8 mouse cellular contexts compared by ENCODE assay signal in the genomic region with DNA sequence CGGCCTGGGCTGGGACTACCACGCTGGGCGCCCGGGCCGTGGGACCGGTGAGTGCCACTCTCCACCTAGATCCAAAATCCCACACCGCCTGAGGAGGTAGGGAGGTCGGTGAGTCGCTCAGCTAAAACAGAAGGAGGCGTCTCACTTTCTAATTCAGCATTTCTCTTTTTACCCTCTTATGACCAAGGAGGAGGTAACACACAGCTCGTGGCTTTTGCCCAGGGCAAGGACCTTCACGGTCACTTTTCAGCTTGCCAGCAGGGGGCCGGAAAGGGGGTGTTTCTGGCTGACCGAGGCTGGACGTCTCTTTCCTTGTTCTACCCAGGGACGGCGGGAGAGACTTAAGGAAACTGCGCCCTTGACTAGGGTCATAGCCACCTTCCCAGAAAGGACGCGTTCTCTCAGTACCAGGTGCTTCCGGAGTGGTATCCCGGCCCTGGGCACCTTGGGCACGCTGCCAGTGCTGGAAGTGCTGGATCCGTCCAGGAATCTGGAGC. TPM values are rescaled to one million over a fixed set of nuclear protein-coding genes. Genes with fewer than 3 reads are reported as not detected.
A peak's percentile ranks its signal among the peaks of the same experiment; 100 is the strongest.
DNase-seq lines count a peak whose midpoint lies in the region; ATAC-seq and TF ChIP-seq lines count a peak whose summit lies in the region.

No protein-coding gene starts in this region.

- peak overlapping the region; percentile 96 for H3K4me3 ChIP-seq in left cerebral cortex, adult 2 months
- H3K4me3 ChIP-seq in hindbrain, embryonic 12.5 days, result peak overlapping the region; percentile 86
- H3K4me3 ChIP-seq in midbrain, embryonic 15.5 days, result peak overlapping the region; percentile 99
- peak overlapping the region; percentile 77 for H3K4me3 ChIP-seq in testis, adult 2 months (ENCODE audit: control insufficient read depth, low read depth, low read length)

- WGBS in hindbrain, embryonic 12.5 days, result under 1% methylated on average over 24 of the region's 24 CpGs
- WGBS in midbrain, embryonic 15.5 days, result 1% methylated on average over 24 of the region's 24 CpGs

- H3K9ac ChIP-seq in hindbrain, embryonic 12.5 days, result peak overlapping the region; percentile 92
- peak overlapping the region; percentile 88 for H3K9ac ChIP-seq in midbrain, embryonic 15.5 days

- peak in 1 of 2 experiments; percentile 31 for DNase-seq in left cerebral cortex, adult 2 months (ENCODE audit: extremely low spot score in 1 of 2, low spot score in 2 of 2)
- DNase-seq in left cerebral cortex, adult 9 months (ENCODE audit: low spot score in 2 of 2), result no peak
- DNase-seq in cerebellum, adult 18-20 months, result peak; percentile 33 to 57
- DNase-seq in forelimb bud, embryonic 11.5 days (ENCODE audit: low read depth, low spot score), result peak; percentile 45
- peak; percentile 56 for DNase-seq in liver

- peaks cover 22% of the 10 kb centered on the region for H3K36me3 ChIP-seq in hindbrain, embryonic 12.5 days
- 0 out of 2 replicates have a peak, but pooled peaks cover 3% of the 10 kb centered on the region for H3K36me3 ChIP-seq in midbrain, embryonic 15.5 days (replicated peaks)
- H3K36me3 ChIP-seq in testis, adult 2 months (ENCODE audit: control insufficient read depth, insufficient read depth, low read length), result peaks cover 2% of the 10 kb centered on the region

- H3K27me3 ChIP-seq in hindbrain, embryonic 12.5 days, result no peaks in the 10 kb centered on the region
- H3K27me3 ChIP-seq in midbrain, embryonic 15.5 days (replicated peaks), result no peaks in the 10 kb centered on the region
- H3K27me3 ChIP-seq in testis, adult 2 months (ENCODE audit: control insufficient read depth, insufficient read depth, low read length), result no peaks in the 10 kb centered on the region

- H3K4me1 ChIP-seq in hindbrain, embryonic 12.5 days, result peaks cover 18% of the 10 kb centered on the region
- peaks cover 19% of the 10 kb centered on the region for H3K4me1 ChIP-seq in midbrain, embryonic 15.5 days
- peaks cover 4% of the 10 kb centered on the region; the same call in 1 of the 2 replicates for H3K4me1 ChIP-seq in testis, adult 2 months (ENCODE audit: control insufficient read depth, insufficient read depth, low read length)

- no peak for TF ChIP-seq POLR2A in testis, adult 2 months (IDR thresholded peaks at IDR 0.05; ENCODE audit: control insufficient read depth, low read depth, low read length)

- peak overlapping the region; percentile 81 for H3K4me2 ChIP-seq in hindbrain, embryonic 12.5 days (replicated peaks)
- peak overlapping the region; percentile 73 for H3K4me2 ChIP-seq in midbrain, embryonic 15.5 days

- no peaks in the 10 kb centered on the region for H3K9me3 ChIP-seq in hindbrain, embryonic 12.5 days (replicated peaks)
- H3K9me3 ChIP-seq in midbrain, embryonic 15.5 days, result no peaks in the 10 kb centered on the region

- intact Hi-C loops in left cerebral cortex, adult 2 months (cut with DNase I), result loop anchor here (1.0 kb wide), 1 partner anchor 10 kb away; the partner anchor contains the start of gene Ggnbp2

- TF ChIP-seq CTCF in left cerebral cortex, adult 2 months (IDR thresholded peaks at IDR 0.05), result peak; percentile 12
- no peak for TF ChIP-seq CTCF in testis, adult 2 months (IDR thresholded peaks at IDR 0.05; ENCODE audit: control insufficient read depth, insufficient read depth, insufficient replicate concordance, low read depth, low read length)

- peak; percentile 59 for ATAC-seq in hindbrain, embryonic 12.5 days (ENCODE audit: low FRiP score)
- ATAC-seq in midbrain, embryonic 15.5 days (replicated peaks), result peak; percentile 35; the same call in 1 of the 2 replicates

- peak overlapping the region; percentile 91 for H3K27ac ChIP-seq in left cerebral cortex, adult 2 months
- peak overlapping the region; percentile 89 for H3K27ac ChIP-seq in hindbrain, embryonic 12.5 days
- H3K27ac ChIP-seq in midbrain, embryonic 15.5 days, result peak overlapping the region; percentile 89
- peak overlapping the region; percentile 92 for H3K27ac ChIP-seq in testis, adult 2 months (ENCODE audit: control insufficient read depth, insufficient read depth, low read depth, low read length)

RNA-seq across cellular contexts. Expression of gene Pigw, which starts 0.4 kb away (rescaled TPM):
- total RNA-seq in left cerebral cortex, adult 2 months (2021), result 1 to 10 TPM; 6.8 to 7.7 TPM
- 2.6 and 2.7 TPM in 2 replicates for polyA plus RNA-seq in hindbrain, embryonic 12.5 days (2016; fragmentation: Nextera tagmentation; extraction: Ambion mirVana)
- polyA plus RNA-seq in midbrain, embryonic 15.5 days (2015; fragmentation: Nextera tagmentation; extraction: Ambion mirVana), result 2.3 and 2.5 TPM in 2 replicates
- 1.9 and 2.9 TPM in 2 replicates for polyA plus RNA-seq in testis, adult 2 months (2012; rRNA removed)

RNA-seq across cellular contexts. Expression of gene Myo19, which starts 0.6 kb away (rescaled TPM):
- total RNA-seq in left cerebral cortex, adult 2 months (2021), result 10 to 100 TPM; 14.5 to 20.5 TPM
- 8.8 and 9.3 TPM in 2 replicates for polyA plus RNA-seq in hindbrain, embryonic 12.5 days (2016; fragmentation: Nextera tagmentation; extraction: Ambion mirVana)
- polyA plus RNA-seq in midbrain, embryonic 15.5 days (2015; fragmentation: Nextera tagmentation; extraction: Ambion mirVana), result 6.0 and 7.2 TPM in 2 replicates
- 24.5 and 24.7 TPM in 2 replicates for polyA plus RNA-seq in testis, adult 2 months (2012; rRNA removed)

RNA-seq across cellular contexts. Expression of gene Ggnbp2, which starts 9.9 kb away (rescaled TPM):
- total RNA-seq in left cerebral cortex, adult 2 months (2021), result 10 to 100 TPM; 93.8 to 97.1 TPM
- polyA plus RNA-seq in hindbrain, embryonic 12.5 days (2016; fragmentation: Nextera tagmentation; extraction: Ambion mirVana), result 76.1 and 85.0 TPM in 2 replicates
- 71.8 and 72.8 TPM in 2 replicates for polyA plus RNA-seq in midbrain, embryonic 15.5 days (2015; fragmentation: Nextera tagmentation; extraction: Ambion mirVana)
- 274 and 308 TPM in 2 replicates for polyA plus RNA-seq in testis, adult 2 months (2012; rRNA removed)

RNA-seq across cellular contexts. Expression of gene Znhit3, which starts 35.7 kb away (rescaled TPM):
- total RNA-seq in left cerebral cortex, adult 2 months (2021), result 10 to 100 TPM; 34.8 to 36.5 TPM
- polyA plus RNA-seq in hindbrain, embryonic 12.5 days (2016; fragmentation: Nextera tagmentation; extraction: Ambion mirVana), result 55.4 and 56.4 TPM in 2 replicates
- polyA plus RNA-seq in midbrain, embryonic 15.5 days (2015; fragmentation: Nextera tagmentation; extraction: Ambion mirVana), result 61.8 and 62.8 TPM in 2 replicates
- polyA plus RNA-seq in testis, adult 2 months (2012; rRNA removed), result 44.6 and 45.3 TPM in 2 replicates

RNA-seq across cellular contexts. Expression of gene Dhrs11, which starts 51.7 kb away (rescaled TPM):
- 1 to 10 TPM; 7.2 to 7.8 TPM for total RNA-seq in left cerebral cortex, adult 2 months (2021)
- polyA plus RNA-seq in hindbrain, embryonic 12.5 days (2016; fragmentation: Nextera tagmentation; extraction: Ambion mirVana), result 9.1 and 11.4 TPM in 2 replicates
- polyA plus RNA-seq in midbrain, embryonic 15.5 days (2015; fragmentation: Nextera tagmentation; extraction: Ambion mirVana), result 6.6 and 8.7 TPM in 2 replicates
- 34.0 and 35.2 TPM in 2 replicates for polyA plus RNA-seq in testis, adult 2 months (2012; rRNA removed)

Comparison
In these comparisons a context has a peak if more than half of its experiments do, and no peak if none do; other contexts are left out.
1. DNase-seq: peak in cerebellum, adult 18-20 months (2 of 2), forelimb bud, embryonic 11.5 days (single experiment) and liver (single experiment); none in left cerebral cortex, adult 9 months (0 of 2).
2. Peak in every context shown above with its lines, with median percentiles within 50 percentile points of each other: H3K27ac ChIP-seq and H3K4me3 ChIP-seq.